Mouse (Mus musculus) liver, embryonic 14 days (tissue): Measurements from ENCODE around the gene Gbp2. TPM values are rescaled to one million over a fixed set of nuclear protein-coding genes. Genes with fewer than 3 reads are reported as not detected.

Experiments
- polyA plus RNA-seq: library from polyadenylated mRNA; depleted of rRNA; stranded (reverse); fragments of >200 nt; gene quantifications from 2 replicates; pipeline ENCODE4 v1.2.3, GENCODE M21; 2012; rRNA removed

Gbp2 gene
- polyA plus RNA-seq: 1.4 and 1.5 TPM in 2 replicates

DNA sequence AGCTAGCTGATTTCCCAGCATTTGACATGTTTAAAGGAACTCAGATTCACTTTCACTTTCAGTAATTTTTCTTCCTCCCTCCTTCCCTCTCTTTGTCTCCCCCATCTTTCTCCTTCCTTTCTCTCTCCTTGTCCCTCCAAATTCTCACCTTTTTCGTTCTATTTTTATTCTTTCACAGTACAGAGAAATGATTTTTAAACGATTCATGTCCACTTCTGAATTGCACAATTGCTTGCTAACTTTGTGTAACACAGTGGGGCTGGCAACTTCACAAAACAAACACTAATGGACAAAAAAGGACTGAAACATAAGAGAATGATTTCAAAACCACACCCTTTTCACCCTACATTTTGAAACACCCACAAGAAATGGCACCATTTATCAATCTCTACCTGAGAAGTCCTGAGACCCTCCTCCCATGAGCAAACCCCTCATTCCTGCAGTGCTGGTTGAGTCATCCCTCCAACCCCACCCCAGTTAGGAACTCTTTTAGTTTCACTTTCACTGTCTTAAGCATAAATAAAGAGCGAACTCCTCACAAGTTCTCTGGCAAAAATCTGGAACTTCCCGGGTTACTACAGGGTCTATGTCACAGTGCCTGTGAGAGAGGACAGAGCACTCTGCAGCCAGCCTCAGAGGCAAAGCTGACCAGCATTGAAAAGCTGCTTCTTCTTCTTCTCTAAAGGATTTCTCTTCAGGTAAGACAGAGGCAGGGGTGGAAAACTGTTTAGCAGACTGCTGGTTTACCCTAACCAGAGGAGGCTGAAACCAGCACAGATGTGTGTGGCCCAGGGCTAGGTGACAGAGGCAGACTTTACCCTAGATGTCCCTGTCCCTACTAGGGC, at the start of gene Gbp2:
Gene Gbp2 (plus strand): TSS at position 492 of the 845 bp plus-strand sequence.

GRCm38 (mm10) chr3:142594547-142594946, 25.9 kb upstream of the Gbp2 start, which contains the start of gene Gbp2b:
Gene Gbp2b (plus strand): TSS chr3:142594847.

Other genes starting within 250 kb of the Gbp2 start
- 7.6 and 8.5 TPM in 2 replicates for gene Pdlim5, start 224.9 kb upstream of the Gbp2 start, polyA plus RNA-seq
- 0.22 and 0.26 TPM in 2 replicates for gene Gbp5, start 126.6 kb upstream of the Gbp2 start, polyA plus RNA-seq
- 1.0 and 1.4 TPM in 2 replicates for gene Gbp7, start 90.3 kb upstream of the Gbp2 start, polyA plus RNA-seq
- 1.3 and 1.9 TPM in 2 replicates for gene Gbp3, start 60.6 kb upstream of the Gbp2 start, polyA plus RNA-seq
- gene Gbp2b, start 25.8 kb upstream of the Gbp2 start, polyA plus RNA-seq: 0.01 and 0.02 TPM in 2 replicates
- gene Kyat3, start 80.4 kb downstream of the Gbp2 start, polyA plus RNA-seq: 5.4 and 6.6 TPM in 2 replicates
- gene Gtf2b, start 144.4 kb downstream of the Gbp2 start, polyA plus RNA-seq: 28.5 and 32.6 TPM in 2 replicates